Mouse (Mus musculus) neural tube, embryonic 14.5 days (tissue): ENCODE results near the gene Pop4. TPM values are rescaled to one million over a fixed set of nuclear protein-coding genes. Genes with fewer than 3 reads are reported as not detected.

Experiments
- ATAC-seq: fragments of 200-750 bp; cut with Nextera tagmentation; 2 replicates; pipeline ENCODE4 v1.8.0; 2017; ENCODE audit warnings: low read depth, mild to moderate bottlenecking, moderate TSS enrichment, moderate library complexity
- H3K27ac ChIP-seq: fragments of 300-500 bp; sonication (generic); 2 replicates; pipeline ENCODE4 v1.5.1; 2014; ENCODE audit warnings: low read depth, mild to moderate bottlenecking, control low read depth, low read length, moderate library complexity, mixed read lengths
- H3K27me3 ChIP-seq: fragments of 300-500 bp; sonication (generic); 2 replicates; pipeline ENCODE4 v1.6.1; 2014; ENCODE audit warnings: low read length; ENCODE audit not compliant: control insufficient read depth, insufficient read depth
- H3K36me3 ChIP-seq: fragments of 300-500 bp; sonication (generic); 2 replicates; pipeline ENCODE4 v1.6.1; 2014; ENCODE audit warnings: low read length, mixed read lengths; ENCODE audit not compliant: control insufficient read depth, insufficient read depth
- H3K4me1 ChIP-seq: fragments of 300-500 bp; sonication (generic); 2 replicates; pipeline ENCODE4 v1.6.1; 2014; ENCODE audit warnings: low read length; ENCODE audit not compliant: control insufficient read depth, insufficient read depth
- H3K4me2 ChIP-seq: fragments of 300-500 bp; sonication (generic); 2 replicates; pipeline ENCODE4 v1.6.1; 2014; ENCODE audit warnings: mild to moderate bottlenecking, low read depth, low read length, control low read depth
- H3K4me3 ChIP-seq: fragments of 300-500 bp; sonication (generic); 2 replicates; pipeline ENCODE4 v1.5.1; 2014; ENCODE audit warnings: low read depth, low read length, control low read depth, mixed read lengths
- H3K9ac ChIP-seq: fragments of 300-500 bp; sonication (generic); replicated peaks from 2 replicates; pipeline ENCODE4 v1.6.1; 2014; ENCODE audit warnings: low read depth, mild to moderate bottlenecking, control low read depth, low read length, mixed read lengths
- H3K9me3 ChIP-seq: fragments of 300-500 bp; sonication (generic); 2 replicates; pipeline ENCODE4 v1.6.1; 2016; ENCODE audit warnings: low read length; ENCODE audit not compliant: control insufficient read depth
- WGBS: fragments of 180-500 bp; shearing (Covaris S2); extraction: QIAGEN DNeasy Blood & Tissue Kit; methylation state at CpG from one replicate; pipeline ENCODE4 v1.1.7; 2014; 5-methylcytosine and 5-hydroxymethylcytosine counted together
- polyA plus RNA-seq: library from polyadenylated mRNA; unstranded; fragments of >200 nt; fragmentation: Nextera tagmentation; extraction: Ambion mirVana; gene quantifications from 2 replicates; pipeline ENCODE4 v1.2.1, GENCODE M21; 2014

Pop4 gene
- polyA plus RNA-seq, 1 experiment from 2014 or later, result 81.2 TPM

DNA sequence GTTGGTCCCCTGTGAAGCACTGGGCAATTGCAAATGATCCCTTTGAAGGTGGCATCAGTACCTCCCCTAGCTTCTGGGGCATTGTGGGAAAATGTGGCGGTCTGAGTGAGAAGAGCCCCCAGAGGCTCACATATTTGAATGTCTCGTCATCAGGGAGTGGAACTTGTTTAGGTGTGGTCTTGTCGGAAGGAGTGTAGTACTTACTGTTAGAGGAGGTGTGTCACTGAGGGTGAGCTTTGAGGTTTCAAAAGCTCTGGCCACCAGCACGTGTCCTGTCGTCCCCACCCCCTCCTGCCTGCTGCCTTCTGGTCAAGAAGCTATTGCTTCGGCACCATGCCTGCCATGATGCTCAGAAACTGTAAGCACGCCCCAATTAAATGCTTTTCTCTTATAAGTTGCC lies 55.9 kb downstream of the Pop4 start:
- Histone ChIP-seq H3K4me3 (no peak overlapping the region), H3K4me2 (no peak overlapping the region), H3K9ac (no peak overlapping the region), H3K27me3 (no peaks in the 10 kb centered on the region), H3K9me3 (no peaks in the 10 kb centered on the region), H3K4me1 (no peaks in the 10 kb centered on the region), H3K27ac (no peak overlapping the region), H3K36me3 (no peaks in the 10 kb centered on the region)
- no peak for ATAC-seq
- 63% methylated on average over 7 of the region's 7 CpGs for WGBS

DNA sequence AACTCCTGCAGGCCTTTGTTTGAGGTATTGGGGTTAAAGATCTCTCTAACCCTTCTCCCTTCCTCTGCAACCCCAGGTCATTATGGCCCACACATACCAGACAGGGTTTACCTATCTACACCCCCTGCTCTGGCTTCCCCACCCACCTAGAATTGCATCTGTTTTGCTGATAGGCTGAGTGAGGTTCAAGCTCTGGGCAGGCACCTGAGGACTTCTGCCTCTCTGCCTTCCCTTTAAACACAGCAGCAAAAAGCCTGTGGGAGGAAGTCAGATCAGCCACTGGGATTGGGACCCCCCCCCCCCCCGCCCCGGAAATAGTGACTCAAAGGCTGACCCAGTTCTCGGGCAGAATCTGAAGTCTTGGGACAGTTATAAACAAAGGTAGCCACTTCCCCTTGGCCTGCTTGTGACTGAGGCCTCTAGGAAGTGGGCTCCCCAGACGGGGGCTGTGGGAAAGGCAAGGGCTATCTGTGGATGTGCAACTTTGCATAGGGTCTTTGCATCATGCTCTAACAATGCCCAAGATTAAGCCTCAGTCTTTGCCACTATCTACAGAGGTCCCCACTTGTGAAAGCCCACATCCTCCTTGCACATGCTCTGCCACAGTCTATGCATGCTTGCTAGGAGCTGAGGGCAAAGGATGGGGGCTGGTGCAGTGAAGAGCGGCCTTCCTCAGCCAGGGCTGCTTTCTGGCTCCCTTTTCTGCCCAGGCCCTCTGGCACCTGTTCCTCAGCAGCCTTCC lies 56.6 kb downstream of the Pop4 start:
- no peak for ATAC-seq
- no peaks in the 10 kb centered on the region for H3K27me3 ChIP-seq
- 73% methylated on average over 5 of the region's 5 CpGs for WGBS
- H3K4me3 ChIP-seq, result no peak overlapping the region
- H3K4me2 ChIP-seq, result no peak overlapping the region
- H3K36me3 ChIP-seq, result no peaks in the 10 kb centered on the region
- H3K9ac ChIP-seq, result no peak overlapping the region
- H3K4me1 ChIP-seq, result no peaks in the 10 kb centered on the region
- H3K9me3 ChIP-seq, result no peaks in the 10 kb centered on the region
- H3K27ac ChIP-seq, result no peak overlapping the region

DNA sequence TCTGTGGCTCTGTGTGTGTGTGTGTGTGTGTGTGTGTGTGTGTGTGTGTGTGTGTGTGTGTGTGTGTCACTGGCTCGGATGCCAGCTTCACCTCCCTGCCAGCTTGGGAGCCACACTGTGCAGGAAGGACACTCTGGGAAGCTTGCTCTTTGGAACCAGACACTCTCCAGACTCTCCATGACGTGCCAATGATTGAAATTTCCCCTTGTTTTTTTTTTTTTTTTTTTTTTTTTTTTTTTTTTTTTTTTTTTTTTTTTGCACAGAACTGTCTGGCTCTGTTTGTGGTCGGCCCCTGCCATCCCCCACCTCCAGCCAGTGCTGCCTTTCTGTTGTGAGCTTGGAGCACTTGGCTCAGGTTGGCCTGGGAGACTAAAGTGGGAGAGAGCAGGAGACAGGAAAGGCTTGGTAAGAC lies 58.6 kb downstream of the Pop4 start:
- Histone ChIP-seq H3K36me3 (no peaks in the 10 kb centered on the region), H3K9me3 (no peaks in the 10 kb centered on the region), H3K27ac (no peak overlapping the region), H3K4me3 (no peak overlapping the region), H3K27me3 (no peaks in the 10 kb centered on the region), H3K4me1 (no peaks in the 10 kb centered on the region), H3K4me2 (no peak overlapping the region), H3K9ac (no peak overlapping the region)
- ATAC-seq, result no peak
- 55% methylated on average over 3 of the region's 3 CpGs for WGBS

Other genes with a start within 250 kb of the Pop4 start
- 36.0 and 48.6 TPM in 2 replicates for gene Uri1, start 247.9 kb downstream of the Pop4 start, polyA plus RNA-seq
- 16.4 and 16.7 TPM in 2 replicates for gene Ccne1, start 163.9 kb downstream of the Pop4 start, polyA plus RNA-seq
- 31.3 and 32.8 TPM in 2 replicates for gene 1600014C10Rik, start 88.2 kb downstream of the Pop4 start, polyA plus RNA-seq
- gene Plekhf1, start 43.4 kb downstream of the Pop4 start, polyA plus RNA-seq, result 0.32 and 0.68 TPM in 2 replicates